Mouse (Mus musculus) liver, embryonic 14.5 days (tissue): ENCODE measurements around the gene Rabl6.
A peak's percentile ranks its signal among the peaks of the same experiment; 100 is the strongest.

Experiments used
- CTCF ChIP-seq: IDR thresholded peaks from 2 replicates; pipeline ENCODE4 v1.5.1; 2016; ENCODE audit warnings: antibody characterized with exemption, low read depth, control low read depth
- EP300 ChIP-seq: IDR thresholded peaks from 2 replicates; pipeline ENCODE4 v1.6.1; 2016; ENCODE audit warnings: antibody characterized with exemption, low read depth

- TF ChIP-seq EP300, result no peak
- TF ChIP-seq CTCF, result peak; percentile 33; the same call in 1 of the 2 replicates
Observed at GRCm38 (mm10) chr2:25577951-25578795, 30.1 kb downstream of the Rabl6 start.
